Mouse (Mus musculus): ENCODE measurements around the gene Arfgef2.

Arfgef2 gene

DNA sequence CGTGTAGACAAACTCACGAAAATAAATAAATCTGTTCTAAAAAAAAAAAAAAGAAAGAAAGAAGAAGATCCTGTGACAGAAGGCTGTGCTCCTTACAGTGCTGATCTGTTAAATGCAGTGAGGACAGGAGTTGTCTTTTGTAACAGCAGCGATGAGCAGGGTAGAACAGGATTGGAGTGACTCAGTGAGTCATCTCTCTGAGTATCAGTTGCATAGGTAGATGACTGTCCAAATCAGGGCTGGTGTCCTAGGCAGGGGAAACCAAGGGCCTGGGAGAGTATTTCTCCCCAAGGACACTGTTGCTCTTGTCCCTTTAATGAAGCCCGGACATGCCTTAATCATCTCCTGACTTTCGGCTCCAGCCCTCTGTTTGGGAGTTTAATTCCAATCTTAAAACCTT is 4.1 kb downstream of the Arfgef2 start:
- no peak for DNase-seq

DNA sequence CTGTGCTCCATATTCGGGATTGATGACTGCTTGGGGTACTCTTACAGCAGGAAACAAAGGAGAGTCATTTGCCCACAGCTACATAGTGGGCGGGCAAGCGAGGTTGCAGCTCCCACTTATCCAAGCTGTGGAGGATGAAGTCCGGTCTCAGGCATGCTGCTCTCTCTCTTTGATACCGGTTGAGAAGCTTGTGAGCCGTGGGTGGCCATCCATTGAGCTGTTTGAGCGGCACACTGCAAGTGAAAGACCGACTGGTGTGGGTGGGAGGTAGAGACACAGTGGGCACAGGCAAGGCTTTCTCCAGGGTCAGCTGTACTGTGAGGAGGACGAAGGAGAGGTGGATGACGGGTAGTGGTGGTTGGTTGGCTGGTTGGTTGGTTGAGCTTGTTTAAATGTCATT is 5.4 kb downstream of the Arfgef2 start:
- DNase-seq = no peak

DNA sequence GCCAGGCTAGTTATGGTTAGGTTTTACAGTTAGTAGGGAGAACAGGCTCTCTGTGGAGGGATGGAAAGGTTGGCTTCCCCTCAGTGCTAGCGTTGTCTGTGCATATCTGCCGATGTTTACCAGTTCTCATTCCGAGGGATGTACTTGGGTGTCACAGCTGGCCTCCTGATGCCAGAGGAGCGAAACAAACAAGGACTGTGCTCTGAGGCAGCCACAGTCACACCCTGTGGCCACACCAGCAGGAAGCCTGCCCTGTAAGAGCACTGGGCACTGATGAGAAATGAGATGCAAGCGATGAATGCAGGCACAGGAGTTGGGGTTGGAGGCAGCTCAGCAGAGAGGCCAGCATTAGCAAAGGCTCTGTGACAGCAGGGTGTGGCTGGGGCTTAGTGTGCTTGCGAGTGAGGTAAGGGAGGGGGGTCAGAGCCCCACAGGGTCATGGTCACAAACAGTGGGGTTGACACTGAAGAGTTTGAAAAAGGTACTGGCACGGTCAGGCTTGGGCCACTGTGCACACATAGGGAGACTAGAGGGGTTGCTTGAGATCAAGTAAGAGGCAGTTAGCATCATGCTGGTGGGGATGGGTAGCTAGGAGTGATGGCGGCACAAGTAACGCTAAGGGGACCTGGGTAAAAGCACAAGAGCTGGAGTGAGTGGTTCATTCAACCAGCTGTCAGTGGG is 13.2 kb downstream of the Arfgef2 start:
- DNase-seq = no peak

DNA sequence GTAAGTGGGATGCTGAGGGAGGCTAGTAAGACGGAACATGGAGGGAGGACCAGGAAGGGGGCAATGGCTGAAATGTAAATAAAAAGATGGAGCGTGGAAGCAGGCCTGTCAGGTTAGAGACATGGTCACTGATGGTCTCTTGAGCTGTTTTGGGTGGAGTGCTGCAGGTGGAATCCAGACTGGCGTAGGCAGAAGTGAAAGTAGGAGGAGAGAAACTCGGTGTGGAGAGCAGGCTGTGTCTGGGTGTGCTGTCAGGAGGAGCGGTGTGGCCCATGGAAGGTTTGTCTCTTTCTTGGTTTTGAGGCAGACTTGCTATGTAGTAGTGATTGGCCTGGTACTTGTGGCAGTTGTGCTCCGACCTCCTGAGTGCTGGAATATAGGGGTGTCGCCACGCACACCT is 14.5 kb downstream of the Arfgef2 start:
- DNase-seq = no peak

DNA sequence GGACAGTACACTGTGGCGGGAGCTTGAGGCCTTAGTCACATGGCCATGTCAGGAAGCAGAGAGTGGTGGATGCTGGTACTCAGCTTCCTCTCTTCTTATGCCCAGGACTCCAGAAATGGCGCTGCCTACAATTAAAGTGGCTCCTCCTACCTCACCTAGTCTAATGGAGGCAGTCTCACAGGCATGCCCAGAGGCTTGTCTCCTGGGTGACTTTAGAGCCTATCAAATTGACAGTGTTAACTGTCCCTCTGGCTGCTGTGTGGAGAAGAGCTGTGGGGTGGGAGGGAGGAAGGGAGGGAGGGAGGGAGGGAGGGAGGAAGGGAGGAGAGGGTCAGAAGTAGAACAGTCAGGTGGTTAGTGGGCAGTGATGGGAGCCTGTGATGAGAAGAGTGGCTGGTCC is 15.5 kb downstream of the Arfgef2 start:
- DNase-seq = no peak

DNA sequence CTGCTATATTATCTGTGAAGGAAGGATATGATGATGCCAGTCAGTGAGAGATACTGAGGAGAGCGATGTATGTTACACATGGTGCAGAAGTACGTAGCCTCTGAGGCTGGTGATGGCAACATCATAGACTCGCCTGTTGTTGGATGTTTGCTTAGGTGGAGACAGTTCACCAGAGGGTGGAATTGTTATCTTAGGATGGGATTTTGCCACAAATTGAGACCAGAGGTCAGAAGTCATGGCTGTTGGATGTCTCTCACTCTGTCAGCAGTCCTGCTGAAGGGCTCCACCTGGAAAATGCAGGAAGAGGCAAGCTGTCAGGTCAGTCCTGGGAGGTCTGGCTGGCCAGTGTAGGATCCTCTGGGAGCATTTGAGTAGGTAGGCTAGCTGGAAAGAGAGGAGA is 16.0 kb downstream of the Arfgef2 start:
- no peak for DNase-seq

DNA sequence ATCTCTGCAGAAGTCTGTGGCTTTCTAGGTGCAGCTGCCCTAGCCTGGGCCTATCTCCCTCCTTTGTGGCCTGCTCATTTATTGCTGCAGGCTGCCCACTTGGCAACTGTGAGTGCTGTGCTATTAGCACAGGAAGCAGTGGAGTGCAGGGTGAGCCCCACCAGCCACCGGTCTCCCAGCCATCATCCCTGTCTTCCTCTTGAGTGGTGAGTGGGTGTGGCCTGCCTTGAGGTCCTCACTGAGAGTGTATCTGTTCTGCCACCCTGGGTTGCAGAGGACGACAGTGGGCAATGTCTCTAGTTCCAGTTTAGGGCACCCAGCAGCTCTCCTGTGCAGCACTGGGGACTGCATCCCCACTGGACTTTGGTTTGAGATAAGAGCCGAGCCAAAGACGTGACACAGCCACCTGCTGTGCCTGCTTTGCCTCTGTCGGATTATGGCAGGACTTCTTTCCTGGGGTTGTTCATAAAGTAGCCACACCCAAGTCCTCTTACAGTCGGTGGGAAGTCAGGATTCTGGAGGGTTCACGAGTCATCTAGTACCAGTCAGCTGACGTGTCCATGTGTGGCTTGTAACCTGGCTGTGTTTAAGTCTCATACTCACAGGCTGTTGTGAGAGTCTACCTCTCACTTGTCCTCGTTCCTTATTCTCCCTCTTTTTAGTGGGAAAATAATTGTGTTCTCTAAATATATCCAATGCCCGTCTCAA is 16.9 kb downstream of the Arfgef2 start:
- DNase-seq = no peak

DNA sequence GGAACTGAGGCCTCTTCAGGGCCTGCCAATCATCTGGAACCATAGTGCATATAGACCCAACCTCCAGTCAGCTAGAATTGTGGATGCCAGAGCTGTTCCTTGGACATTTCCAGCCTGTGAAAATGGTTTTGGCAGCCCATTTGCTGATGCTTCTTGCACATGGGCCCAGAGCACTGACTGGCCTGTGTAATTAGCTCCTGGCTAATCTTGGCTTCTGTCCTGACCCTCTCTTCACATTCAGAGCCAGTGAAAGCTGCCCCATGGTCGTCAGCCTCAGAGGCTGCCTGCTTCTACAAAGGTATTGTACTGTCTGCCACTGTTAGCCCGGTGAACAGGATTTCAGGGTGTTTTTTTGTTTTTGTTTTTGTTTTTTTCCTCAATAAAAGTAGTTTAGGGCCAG is 17.5 kb downstream of the Arfgef2 start:
- DNase-seq = no peak

DNA sequence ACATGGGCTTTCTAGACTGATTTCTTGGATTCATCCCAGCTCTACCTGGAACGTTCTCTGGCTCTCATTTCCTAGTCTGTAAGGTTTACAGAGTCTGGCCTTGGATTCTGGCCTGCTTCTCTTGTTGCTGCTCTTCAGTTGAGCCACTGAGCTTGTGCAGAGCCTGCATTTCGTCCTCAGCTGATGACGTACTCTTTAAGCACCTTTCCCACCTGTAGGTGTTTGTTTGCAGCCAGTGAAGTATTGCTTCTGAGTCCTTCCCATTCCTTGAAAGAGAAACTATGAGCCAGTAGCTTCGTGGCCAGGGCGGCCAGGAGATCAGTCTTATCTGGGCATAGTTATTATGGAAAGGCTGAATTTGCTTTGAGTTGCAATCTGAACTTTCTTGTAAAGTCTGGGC is 19.0 kb downstream of the Arfgef2 start:
- no peak for DNase-seq

DNA sequence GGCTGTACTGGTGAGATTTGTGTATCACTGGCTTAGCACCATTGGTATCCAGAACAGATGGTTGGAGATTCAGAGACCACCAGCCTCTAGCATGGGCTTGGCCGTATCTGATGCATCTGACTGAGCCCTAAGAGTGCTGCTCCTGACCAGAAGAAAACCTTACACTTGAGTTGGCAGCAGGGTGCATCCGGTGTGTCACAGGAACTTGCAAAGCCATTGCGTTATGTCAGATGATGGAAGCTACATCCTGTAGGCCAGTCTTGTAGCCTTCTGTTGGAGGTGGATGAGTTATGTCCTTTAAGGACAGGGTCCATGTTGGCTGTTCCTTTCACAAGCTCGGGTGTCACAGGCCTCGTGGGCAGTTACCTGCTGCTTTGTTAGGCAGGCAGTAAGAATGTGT is 19.6 kb downstream of the Arfgef2 start:
- DNase-seq = no peak

DNA sequence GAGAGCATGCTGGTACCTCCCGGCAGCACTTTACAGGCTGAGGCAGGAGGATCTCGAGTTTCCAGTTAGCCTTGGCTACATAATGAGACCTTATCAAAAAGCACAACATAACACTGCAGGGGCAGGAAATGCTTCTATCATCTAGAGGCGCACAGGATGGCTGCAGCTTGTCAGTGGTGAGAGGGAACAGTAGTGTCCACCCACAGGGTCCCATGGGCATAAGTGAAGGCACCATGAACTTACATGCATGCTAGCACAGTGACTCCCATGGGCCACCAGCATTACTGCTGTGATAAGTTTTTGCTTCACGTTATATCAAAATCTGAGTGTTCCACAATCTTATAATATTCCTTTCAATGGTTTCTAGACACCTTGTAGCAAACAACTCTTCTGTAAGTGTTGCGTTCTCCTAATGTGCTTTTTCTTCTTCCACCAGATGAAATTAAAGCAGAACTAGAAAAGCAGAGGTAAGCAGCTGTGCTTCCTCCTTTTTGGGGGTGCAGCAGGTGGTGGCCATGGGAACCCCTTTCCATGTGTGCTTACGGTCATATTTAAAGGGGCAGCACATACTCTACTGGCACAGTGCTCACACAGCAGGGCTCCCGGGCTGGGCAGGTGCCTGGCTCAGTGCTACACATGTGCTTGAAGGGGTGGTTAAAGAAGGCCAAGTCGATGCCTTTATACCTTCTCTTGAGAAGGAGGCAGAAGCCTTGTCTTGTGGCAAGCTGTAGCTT is 21.3 kb downstream of the Arfgef2 start:
- no peak for DNase-seq

DNA sequence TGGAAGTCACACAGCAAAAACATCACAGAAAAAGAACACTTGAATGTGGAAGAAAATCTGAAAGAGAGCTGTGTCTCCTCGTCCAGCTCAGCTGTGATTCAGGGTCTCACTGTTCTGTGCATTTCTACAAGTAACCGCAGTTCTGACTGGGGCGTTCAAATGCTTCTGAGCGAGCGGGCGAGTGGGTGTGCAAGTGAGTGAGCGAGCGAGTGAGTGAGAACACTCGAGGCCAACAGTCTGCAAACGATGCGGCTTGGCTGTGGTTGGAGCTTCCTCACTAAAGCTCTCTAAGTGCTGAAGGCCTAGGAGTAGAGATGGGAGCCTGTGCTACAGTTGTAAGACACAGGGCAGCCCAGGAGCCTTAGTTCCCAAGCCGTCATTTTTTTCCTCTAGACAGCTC is 22.9 kb downstream of the Arfgef2 start:
- DNase-seq = no peak

DNA sequence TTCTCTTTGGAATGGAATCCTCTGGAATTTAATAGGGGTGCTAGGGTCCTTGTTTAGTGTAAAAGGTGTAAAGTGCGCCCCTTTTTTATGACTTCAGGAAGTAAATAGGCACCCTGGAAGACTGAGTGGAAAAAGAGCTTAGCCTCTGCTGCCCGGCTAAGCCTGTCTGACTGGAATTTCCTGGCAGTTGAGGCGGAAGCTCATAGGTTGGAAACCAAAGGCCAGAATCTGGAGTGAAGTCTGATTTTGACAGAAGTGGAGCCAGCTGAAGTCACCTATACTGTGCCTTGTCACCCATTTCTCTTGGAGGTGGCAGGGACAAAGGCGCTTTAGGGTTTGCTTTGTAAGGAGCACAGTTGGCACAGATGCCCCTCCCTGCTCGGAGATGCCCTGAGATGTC is 25.0 kb downstream of the Arfgef2 start:
- no peak for DNase-seq

DNA sequence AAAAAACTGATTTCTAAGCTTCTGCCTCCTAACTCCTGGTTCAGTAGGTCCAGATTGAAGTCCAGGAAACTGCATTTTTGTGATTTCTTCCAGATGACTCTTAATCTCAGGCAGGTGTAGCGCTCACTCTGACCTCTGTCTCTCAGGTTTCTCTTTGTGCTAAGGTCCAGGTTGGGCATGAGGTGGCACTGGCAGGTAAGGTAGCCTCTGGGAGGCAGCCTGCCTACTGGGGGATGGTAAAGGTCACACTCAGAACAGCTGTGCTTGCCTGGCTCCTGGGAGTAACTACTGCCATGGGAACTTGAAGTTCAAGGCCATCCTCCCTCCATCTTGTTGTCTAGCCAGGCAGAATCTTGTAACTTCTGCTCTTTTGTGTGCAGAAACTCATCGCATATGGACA is 28.7 kb downstream of the Arfgef2 start:
- DNase-seq = no peak

DNA sequence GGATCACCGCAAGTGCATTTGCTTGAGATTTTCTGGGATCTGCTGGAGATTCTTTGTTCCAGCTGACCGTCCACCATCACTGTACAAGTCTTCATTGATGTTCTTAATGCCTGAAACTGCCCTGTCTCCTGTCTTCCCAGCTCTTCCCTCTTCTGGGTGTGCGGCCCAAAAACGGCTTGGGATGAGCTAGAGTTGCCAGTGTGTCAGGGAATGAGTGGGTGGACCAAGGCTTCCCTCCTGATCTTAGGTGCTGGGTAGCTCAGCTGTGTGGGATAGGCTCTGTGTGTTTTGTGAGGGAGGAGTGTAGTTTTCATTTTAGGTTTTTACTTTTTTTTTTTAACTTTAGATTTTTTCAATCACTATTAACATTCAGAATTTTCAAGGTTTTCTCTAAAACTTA is 29.4 kb downstream of the Arfgef2 start:
- no peak for DNase-seq

DNA sequence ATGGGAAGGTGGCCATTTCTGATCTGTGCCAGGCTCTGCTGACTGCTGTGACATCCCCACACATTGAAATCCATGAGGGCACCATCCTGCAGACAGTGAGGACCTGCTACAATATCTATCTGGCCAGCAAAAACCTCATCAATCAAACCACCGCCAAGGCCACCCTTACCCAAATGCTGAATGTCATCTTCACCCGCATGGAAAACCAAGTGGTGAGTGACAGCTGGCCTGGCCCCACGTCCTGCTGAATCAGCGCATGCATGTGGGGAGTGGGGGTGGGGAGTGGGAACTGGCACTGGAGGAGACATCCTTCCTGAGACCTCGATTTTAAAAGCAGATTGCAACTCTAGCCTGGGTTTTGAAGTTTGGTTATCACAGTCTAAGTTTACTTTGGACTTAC is 30.2 kb downstream of the Arfgef2 start:
- DNase-seq = no peak

DNA sequence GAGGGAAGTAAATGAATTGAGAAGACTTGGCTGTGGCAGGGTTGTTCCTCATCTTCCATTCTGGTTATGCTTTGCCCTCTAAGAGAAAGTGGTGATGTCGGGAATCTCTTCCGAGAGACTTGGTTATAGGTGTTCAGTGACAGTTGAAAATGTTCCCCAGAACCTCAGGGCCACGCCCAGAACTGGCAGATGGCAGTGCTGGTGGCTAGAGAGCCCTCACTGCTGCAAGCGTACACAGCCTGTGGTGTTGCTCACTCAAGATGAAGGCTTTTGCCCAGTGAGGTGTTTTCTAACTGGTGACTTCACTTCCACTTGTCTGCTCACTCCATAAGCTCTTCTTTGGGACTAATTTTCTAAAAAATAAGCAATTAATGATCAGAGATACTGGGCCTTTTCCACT is 36.4 kb downstream of the Arfgef2 start:
- no peak for DNase-seq

DNA sequence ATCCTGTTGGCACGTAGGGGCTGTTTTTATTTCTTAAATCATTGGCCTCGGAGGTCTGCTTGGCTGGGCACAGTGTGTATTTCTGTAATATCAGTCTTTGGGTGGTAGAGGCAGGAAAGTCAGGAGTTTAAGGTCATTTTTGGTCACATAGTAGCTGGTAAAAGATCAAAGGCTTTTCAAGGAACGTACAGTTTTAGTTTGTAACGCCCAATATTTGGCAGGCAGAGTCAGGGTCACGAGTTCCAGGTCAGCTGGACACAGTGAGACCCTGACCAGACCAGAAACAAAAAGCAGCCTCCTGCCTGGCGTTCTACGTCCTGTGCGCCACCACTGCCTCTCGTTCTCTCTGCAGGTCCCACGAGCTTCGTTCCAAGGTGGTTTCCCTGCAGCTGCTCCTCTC is 45.3 kb downstream of the Arfgef2 start:
- no peak for DNase-seq

DNA sequence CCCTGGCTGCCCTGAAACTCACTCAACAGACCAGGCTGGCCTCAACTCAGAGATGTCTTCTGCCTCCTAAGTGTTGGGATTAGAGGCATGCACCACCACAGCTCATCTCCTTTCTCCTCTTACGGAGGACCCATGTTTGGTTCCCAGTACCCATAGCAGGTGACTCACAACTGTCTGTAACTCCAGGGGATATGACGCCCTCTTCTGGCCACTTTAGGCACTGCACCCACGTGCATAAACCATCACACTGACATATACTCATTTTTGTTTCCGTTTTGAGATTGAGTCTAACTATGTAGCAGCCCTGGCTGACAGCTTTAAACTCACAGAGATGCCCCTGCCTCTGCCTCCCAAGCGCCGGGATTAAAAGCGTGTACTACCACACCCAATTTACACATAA is 46.9 kb downstream of the Arfgef2 start:
- DNase-seq = no peak

DNA sequence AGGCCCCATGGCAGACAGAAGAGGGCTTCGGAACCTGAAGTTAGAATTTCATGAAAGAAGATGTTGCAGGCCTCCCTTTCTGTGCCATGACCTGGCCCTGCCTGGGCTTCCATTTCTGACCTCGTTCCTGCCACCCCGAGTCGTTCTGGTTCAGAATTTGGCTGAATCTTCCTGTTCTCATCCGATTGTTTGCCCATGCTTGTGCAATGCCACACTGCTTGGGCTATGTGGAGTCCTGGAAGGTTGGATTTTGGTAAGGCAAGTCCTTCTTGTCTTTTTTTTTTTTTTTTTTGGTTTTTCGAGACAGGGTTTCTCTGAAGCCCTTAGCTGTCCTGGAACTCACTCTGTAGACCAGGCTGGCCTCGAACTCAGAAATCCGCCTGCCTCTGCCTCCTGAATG is 50.4 kb downstream of the Arfgef2 start:
- DNase-seq = no peak

DNA sequence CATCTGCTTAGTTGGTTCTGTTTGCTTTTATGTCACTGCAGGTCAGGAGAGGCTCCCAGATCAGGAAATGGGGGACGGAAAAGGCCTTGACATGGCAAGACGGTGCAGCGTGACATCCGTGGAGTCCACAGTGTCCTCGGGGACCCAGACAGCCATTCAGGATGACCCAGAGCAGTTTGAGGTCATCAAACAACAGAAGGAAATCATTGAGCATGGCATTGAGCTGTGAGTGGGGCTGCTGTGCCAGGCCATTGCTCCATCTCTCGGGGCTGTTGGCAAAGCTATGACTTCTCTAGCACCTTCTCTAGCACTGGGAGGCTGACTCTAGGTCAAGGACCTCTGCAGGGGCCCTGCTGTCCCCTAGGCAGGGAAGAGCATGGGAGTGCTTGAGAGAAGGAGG is 51.0 kb downstream of the Arfgef2 start:
- no peak for DNase-seq

DNA sequence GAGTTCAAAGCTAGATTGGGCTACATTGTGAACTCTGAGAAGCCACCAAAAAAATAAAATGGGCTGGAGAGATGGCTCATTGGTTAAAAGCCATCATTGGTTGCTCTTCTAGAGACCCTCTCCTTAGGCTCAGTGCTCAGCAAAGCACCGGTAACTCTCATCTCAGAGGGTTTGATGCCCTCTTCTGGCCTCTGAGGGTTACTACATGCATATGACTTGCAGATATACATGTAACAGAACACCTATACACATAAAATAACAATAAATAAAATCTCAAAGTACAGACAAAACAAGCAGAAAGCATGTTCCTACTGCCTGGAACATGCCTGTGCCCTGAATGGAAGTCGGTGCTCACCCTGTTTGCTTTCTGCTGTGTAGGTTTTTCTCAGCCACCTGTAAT is 51.7 kb downstream of the Arfgef2 start:
- DNase-seq = no peak

DNA sequence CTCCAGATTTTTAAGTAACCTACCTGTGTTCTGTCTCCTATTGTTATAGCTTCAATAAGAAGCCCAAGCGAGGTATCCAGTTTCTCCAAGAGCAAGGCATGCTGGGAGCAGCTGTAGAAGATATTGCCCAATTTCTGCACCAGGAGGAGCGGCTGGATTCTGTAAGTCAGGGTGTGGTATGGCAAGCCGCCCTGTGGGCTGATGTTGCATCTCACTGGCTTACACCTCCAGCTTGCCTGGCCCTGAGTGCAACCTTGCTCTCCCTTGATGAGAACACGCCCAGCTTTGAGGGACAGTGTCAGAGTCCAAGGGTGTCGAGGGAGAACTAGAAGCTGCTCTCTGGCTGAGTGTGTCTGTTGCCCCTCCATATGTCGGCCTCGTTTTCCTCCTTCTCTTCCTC is 53.8 kb downstream of the Arfgef2 start:
- no peak for DNase-seq

DNA sequence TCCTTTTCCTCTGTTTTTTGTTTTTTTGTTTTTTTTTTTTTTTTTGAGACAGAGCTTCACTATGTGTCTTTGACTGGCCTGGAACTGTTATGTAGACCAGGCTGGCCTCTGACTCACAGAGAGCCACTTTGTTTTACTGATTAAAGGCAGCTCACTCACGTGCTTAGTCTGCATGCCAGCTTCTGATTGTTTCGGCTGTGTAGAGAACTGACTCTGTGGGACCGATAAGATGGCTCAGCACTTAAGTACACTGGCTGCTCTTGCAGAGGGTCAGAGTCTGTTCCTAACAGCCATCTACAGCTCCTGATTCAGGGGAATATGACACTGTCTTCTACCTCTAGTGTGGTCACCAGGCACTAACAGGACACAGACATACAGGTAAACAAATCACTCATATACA is 57.1 kb downstream of the Arfgef2 start:
- no peak for DNase-seq
